ENCODE assay signal across 9 mouse cellular contexts in the genomic region with DNA sequence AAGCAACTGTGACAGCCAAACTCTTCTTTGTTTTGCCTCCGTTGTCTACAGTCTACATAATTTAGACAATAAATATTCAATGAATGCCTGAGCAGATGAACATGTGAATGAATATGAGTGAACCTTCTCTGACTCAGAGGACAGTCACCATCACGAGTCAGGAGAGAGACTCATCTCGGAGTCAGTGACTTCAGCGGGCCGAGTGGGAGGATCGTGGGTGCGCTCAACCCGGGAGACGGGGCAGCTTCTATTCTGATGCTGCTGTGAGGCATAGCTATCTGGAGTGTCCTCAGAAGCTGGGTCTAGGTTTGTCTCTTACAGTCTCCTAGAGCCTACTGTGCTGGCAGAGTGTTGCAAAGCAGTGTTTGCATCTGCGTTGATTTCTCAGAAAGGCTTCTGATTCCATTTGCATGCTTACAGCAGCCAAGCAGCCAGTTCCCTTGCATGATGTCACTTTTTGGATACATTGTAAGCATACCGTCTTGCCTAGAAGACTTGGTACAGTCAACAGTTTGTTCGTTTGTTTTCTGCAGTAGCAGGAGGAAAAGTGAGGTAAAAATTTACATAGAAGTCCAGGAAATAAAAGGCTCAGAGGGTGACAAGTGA. TPM values are rescaled to one million over a fixed set of nuclear protein-coding genes. Genes with fewer than 3 reads are reported as not detected.
DNase-seq lines count a peak whose midpoint lies in the region.
"Had no signal": no experiment of that assay in that cellular context is flagged by ENCODE, and none has a peak within 500 bp of the region (broad histone marks: within the 10 kb centered on the region; RNA-seq: fewer than 3 reads in every experiment).

No protein-coding gene starts in this region.

- DNase-seq in 3134 (ENCODE audit: extremely low read depth, insufficient read length, low spot score), result peak; percentile 80
- DNase-seq in NIH3T3 (ENCODE audit: low read depth), result peak; percentile 83
- peak; percentile 28 to 69 for DNase-seq in frontal cortex, postnatal 25 days (ENCODE audit: low spot score in 2 of 2)
- DNase-seq in left cerebral cortex, postnatal 14 days (ENCODE audit: low spot score in 2 of 2), result peak; percentile 71 to 80
- DNase-seq in liver, result no peak
- no peak for DNase-seq in cerebellum, adult 18-20 months
- no peak for DNase-seq in heart, embryonic 10.5 days (ENCODE audit: low spot score)
- DNase-seq: thymus, adult 18-20 months had no signal

- no peaks in the 10 kb centered on the region for H3K27me3 ChIP-seq in heart, embryonic 10.5 days (ENCODE audit: insufficient read depth, poor library complexity, severe bottlenecking)
- H3K27me3 ChIP-seq: limb, embryonic 12.5 days had no signal

- H3K4me3 ChIP-seq in heart, embryonic 10.5 days, result no peak overlapping the region
- H3K4me3 ChIP-seq: limb, embryonic 12.5 days had no signal

- 87% methylated on average over 12 of the region's 12 CpGs for WGBS in heart, embryonic 10.5 days

- no peak overlapping the region for H3K27ac ChIP-seq in heart, embryonic 10.5 days
- H3K27ac ChIP-seq: limb, embryonic 12.5 days had no signal

- no peaks in the 10 kb centered on the region for H3K9me3 ChIP-seq in heart, embryonic 10.5 days
- H3K9me3 ChIP-seq: limb, embryonic 12.5 days had no signal

- H3K4me1 ChIP-seq in heart, embryonic 10.5 days, result no peaks in the 10 kb centered on the region
- H3K4me1 ChIP-seq: limb, embryonic 12.5 days had no signal

- intact Hi-C loops in left cerebral cortex, postnatal 14 days (cut with DNase I), result loop anchor here (10.0 kb wide), 1 partner anchor 45 kb away; no protein-coding TSS in a partner anchor

- H3K36me3 ChIP-seq in heart, embryonic 10.5 days, result no peaks in the 10 kb centered on the region
- H3K36me3 ChIP-seq: limb, embryonic 12.5 days had no signal

RNA-seq across cellular contexts. Expression of gene Dip2c, which starts 36.6 kb away (rescaled TPM):
- total RNA-seq in left cerebral cortex, postnatal 14 days (2021), result 10 to 100 TPM; 71.6 TPM
- 3.9 and 4.9 TPM in 2 replicates for polyA plus RNA-seq in heart, embryonic 10.5 days (2016; fragmentation: Nextera tagmentation; extraction: Ambion mirVana)

Comparison
In these comparisons a context has a peak if more than half of its experiments do, and no peak if none do; other contexts are left out.
1. DNase-seq: peak in 3134 (single experiment), NIH3T3 (single experiment), frontal cortex, postnatal 25 days (2 of 2) and left cerebral cortex, postnatal 14 days (2 of 2); none in liver (single experiment), cerebellum, adult 18-20 months (0 of 2) and heart, embryonic 10.5 days (single experiment).